Mouse (Mus musculus) myocyte (in vitro differentiated cells): ENCODE results near the gene Nisch. TPM values are rescaled to one million over a fixed set of nuclear protein-coding genes. Genes with fewer than 3 reads are reported as not detected.
A peak's percentile ranks its signal among the peaks of the same experiment; 100 is the strongest.

ENCODE experiments used
- H3K27me3 ChIP-seq: one replicate; pipeline ENCODE4 v1.6.1; 2011; ENCODE audit not compliant: control insufficient read depth, insufficient read depth, insufficient read length
- H3K36me3 ChIP-seq: one replicate; pipeline ENCODE4 v1.6.1; 2011; ENCODE audit not compliant: control insufficient read depth, insufficient read depth
- H3K4me2 ChIP-seq: one replicate; pipeline ENCODE4 v1.6.1; 2011; ENCODE audit warnings: low read depth, control low read depth
- H3K4me3 ChIP-seq: one replicate; pipeline ENCODE4 v1.5.1; 2011; ENCODE audit warnings: mild to moderate bottlenecking, control low read depth, moderate library complexity
- H3K79me2 ChIP-seq: one replicate; pipeline ENCODE4 v1.6.1; 2011; ENCODE audit not compliant: control insufficient read depth, insufficient read depth
- H3ac ChIP-seq: one replicate; pipeline ENCODE4 v1.6.1; 2011; ENCODE audit not compliant: control insufficient read depth, insufficient read length
- CEBPB ChIP-seq: IDR thresholded peaks from 2 replicates; pipeline ENCODE4 v1.6.1; 2011; ENCODE audit warnings: mild to moderate bottlenecking, moderate library complexity; ENCODE audit not compliant: poor library complexity, insufficient read depth, severe bottlenecking
- E2F4 ChIP-seq: IDR thresholded peaks from one replicate; pipeline ENCODE4 v1.6.1; 2011; ENCODE audit warnings: mild to moderate bottlenecking, control low read depth, moderate library complexity; ENCODE audit not compliant: insufficient read depth
- MAX ChIP-seq: IDR thresholded peaks from one replicate; pipeline ENCODE4 v1.6.1; 2011; ENCODE audit warnings: low read depth, mild to moderate bottlenecking, control low read depth
- MYOD1 ChIP-seq, 3 experiments: IDR thresholded peaks; one replicate each; pipeline ENCODE4 v1.6.1; 2011; ENCODE audit warnings: control low read depth in 2 of 3, low read depth in 2 of 3, mild to moderate bottlenecking in 2 of 3, moderate library complexity in 1 of 3; ENCODE audit not compliant: insufficient read length in 2 of 3, control insufficient read depth in 1 of 3
- MYOG ChIP-seq, 3 experiments: IDR thresholded peaks; one replicate each; pipeline ENCODE4 v1.6.1; 2011; ENCODE audit warnings: control low read depth in 2 of 3, low read depth in 2 of 3, mild to moderate bottlenecking in 2 of 3; ENCODE audit not compliant: insufficient read length in 2 of 3, control insufficient read depth in 1 of 3, insufficient read depth in 1 of 3
- POLR2A ChIP-seq: IDR thresholded peaks from one replicate; pipeline ENCODE4 v1.6.1; 2011; ENCODE audit warnings: low read depth, mild to moderate bottlenecking, control low read depth, moderate library complexity; ENCODE audit not compliant: insufficient read length
- POLR2AphosphoS2 ChIP-seq: IDR thresholded peaks from one replicate; pipeline ENCODE4 v1.6.1; 2011; ENCODE audit warnings: low read depth, control low read depth; ENCODE audit not compliant: insufficient read length
- REST ChIP-seq: IDR thresholded peaks from one replicate; pipeline ENCODE4 v1.6.1; 2011; ENCODE audit warnings: mild to moderate bottlenecking, control low read depth, moderate library complexity; ENCODE audit not compliant: insufficient read depth, insufficient read length
- SRF ChIP-seq: IDR thresholded peaks from one replicate; pipeline ENCODE4 v1.6.1; 2011; ENCODE audit warnings: low read depth; ENCODE audit not compliant: control insufficient read depth, insufficient read length
- TCF12 ChIP-seq: IDR thresholded peaks from one replicate; pipeline ENCODE4 v1.6.1; 2011; ENCODE audit warnings: mild to moderate bottlenecking, control low read depth; ENCODE audit not compliant: poor library complexity, insufficient read depth, severe bottlenecking
- TCF3 ChIP-seq: IDR thresholded peaks from one replicate; pipeline ENCODE4 v1.6.1; 2011; ENCODE audit warnings: low read depth, control low read depth; ENCODE audit not compliant: insufficient read length
- USF1 ChIP-seq: IDR thresholded peaks from one replicate; pipeline ENCODE4 v1.6.1; 2011; ENCODE audit warnings: low read depth, mild to moderate bottlenecking, control low read depth, moderate library complexity
- polyA plus RNA-seq: library from polyadenylated mRNA; unstranded; fragments of >200 nt; fragmentation: generic; extraction: Trizol; gene quantifications from one replicate; pipeline ENCODE4 v1.2.1, GENCODE M21; 2012; ENCODE audit warnings: missing spikeins

The Nisch gene
- polyA plus RNA-seq, 1 experiment = 266 TPM

- Histone ChIP-seq H3ac (no peak overlapping the region), H3K79me2 (no peaks in the 10 kb centered on the region), H3K4me3 (no peak overlapping the region), H3K36me3 (peaks cover 14% of the 10 kb centered on the region), H3K27me3 (no peaks in the 10 kb centered on the region), H3K4me2 (no peak overlapping the region)
- TF ChIP-seq MYOD1 (IDR thresholded peaks at IDR 0.05; ENCODE audit: control insufficient read depth in 1 of 3, insufficient read length in 2 of 3, low read depth in 2 of 3) = peak in 2 of 3 experiments; percentile 28
- peak in 2 of 3 experiments; percentile 8 to 33 for TF ChIP-seq MYOG (IDR thresholded peaks at IDR 0.05; ENCODE audit: control insufficient read depth in 1 of 3, insufficient read depth in 1 of 3, insufficient read length in 2 of 3, low read depth in 2 of 3)
- TF ChIP-seq USF1 = no peak
Observed at GRCm38 (mm10) chr14:31166827-31167226, 49.9 kb downstream of the Nisch start.

GRCm38 (mm10) chr14:31165991-31166630 is 50.6 kb downstream of the Nisch start:
- H3K4me2 ChIP-seq = peak overlapping the region; percentile 10

DNA sequence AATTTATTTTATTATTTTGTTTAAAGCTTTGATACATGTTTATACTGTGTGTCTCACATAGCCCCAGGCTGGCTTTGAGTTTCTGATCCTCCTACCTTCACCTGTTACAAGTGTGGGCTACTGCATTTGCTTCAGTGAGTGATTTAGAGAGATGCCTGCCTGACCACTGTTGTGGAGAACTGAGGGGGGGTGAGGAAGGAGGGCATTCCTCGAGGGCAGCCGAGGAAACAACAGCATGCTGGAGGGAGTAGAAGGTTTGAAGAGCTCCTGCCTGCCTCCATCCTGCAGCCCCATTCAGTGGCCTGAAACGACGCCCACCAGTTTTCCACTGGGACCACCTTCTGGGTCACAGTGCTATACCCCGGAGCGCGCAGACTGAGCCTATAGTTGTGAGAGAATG is 51.3 kb downstream of the Nisch start:
- Histone ChIP-seq H3K27me3 (no peaks in the 10 kb centered on the region), H3K4me2 (no peak overlapping the region), H3K4me3 (no peak overlapping the region), H3K36me3 (peaks cover 4% of the 10 kb centered on the region), H3K79me2 (no peaks in the 10 kb centered on the region), H3ac (no peak overlapping the region)
- TF ChIP-seq POLR2AphosphoS2 (no peak), TCF3 (no peak), TCF12 (no peak), USF1 (no peak), REST (no peak), E2F4 (no peak), CEBPB (no peak), SRF (no peak), MYOD1 (IDR thresholded peaks at IDR 0.05; ENCODE audit: control insufficient read depth in 1 of 3, insufficient read length in 2 of 3, low read depth in 2 of 3) (no peak), MYOG (IDR thresholded peaks at IDR 0.05; ENCODE audit: control insufficient read depth in 1 of 3, insufficient read depth in 1 of 3, insufficient read length in 2 of 3, low read depth in 2 of 3) (no peak), POLR2A (no peak), MAX (no peak)

More at GRCm38 (mm10) chr14:31165991-31166630, 50.6 kb downstream of the Nisch start:
- no peak overlapping the region for H3K4me3 ChIP-seq
- no peaks in the 10 kb centered on the region for H3K79me2 ChIP-seq
- peaks cover 11% of the 10 kb centered on the region for H3K36me3 ChIP-seq
- no peak overlapping the region for H3ac ChIP-seq
- TF ChIP-seq E2F4 (no peak), SRF (no peak), MYOG (IDR thresholded peaks at IDR 0.05; ENCODE audit: control insufficient read depth in 1 of 3, insufficient read depth in 1 of 3, insufficient read length in 2 of 3, low read depth in 2 of 3) (no peak), USF1 (no peak), POLR2AphosphoS2 (no peak), POLR2A (no peak), TCF12 (no peak), TCF3 (no peak)
- H3K27me3 ChIP-seq = no peaks in the 10 kb centered on the region

DNA sequence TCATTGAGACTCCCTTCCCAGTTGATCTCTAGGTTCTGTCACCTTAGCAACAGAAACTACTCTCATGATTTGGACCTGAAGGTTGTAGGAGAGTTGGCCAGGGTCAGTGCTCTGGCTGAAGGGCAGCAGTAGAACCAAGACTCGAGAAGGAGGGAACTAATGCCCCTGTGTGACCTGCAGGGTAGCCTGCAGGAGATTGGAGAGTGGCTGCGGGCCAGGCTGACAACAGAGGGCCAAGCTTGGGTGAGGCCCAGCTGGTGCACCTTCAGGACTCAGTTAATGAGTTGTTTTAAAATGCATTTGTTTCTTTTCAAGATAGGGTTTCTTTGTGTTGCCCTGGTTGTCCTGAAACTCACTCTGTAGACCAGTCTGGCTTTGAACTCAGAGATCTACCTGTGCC is 51.7 kb downstream of the Nisch start:
- no peaks in the 10 kb centered on the region for H3K79me2 ChIP-seq
- no peaks in the 10 kb centered on the region for H3K27me3 ChIP-seq
- no peak for TF ChIP-seq POLR2A
- TF ChIP-seq REST = no peak
- no peak for TF ChIP-seq E2F4
- TF ChIP-seq MYOG (IDR thresholded peaks at IDR 0.05; ENCODE audit: control insufficient read depth in 1 of 3, insufficient read depth in 1 of 3, insufficient read length in 2 of 3, low read depth in 2 of 3) = no peak
- no peak for TF ChIP-seq TCF3
- no peak overlapping the region for H3K4me2 ChIP-seq
- H3ac ChIP-seq = no peak overlapping the region
- H3K4me3 ChIP-seq = no peak overlapping the region
- H3K36me3 ChIP-seq = peaks cover 1% of the 10 kb centered on the region

GRCm38 (mm10) chr14:31164067-31164466 is 52.7 kb downstream of the Nisch start:
- no peaks in the 10 kb centered on the region for H3K79me2 ChIP-seq
- no peak for TF ChIP-seq POLR2A
- no peaks in the 10 kb centered on the region for H3K36me3 ChIP-seq
- H3K4me2 ChIP-seq = no peak overlapping the region
- no peak overlapping the region for H3K4me3 ChIP-seq
- H3ac ChIP-seq = no peak overlapping the region
- no peaks in the 10 kb centered on the region for H3K27me3 ChIP-seq

GRCm38 (mm10) chr14:31161638-31162037 is 55.1 kb downstream of the Nisch start:
- Histone ChIP-seq H3K36me3 (no peaks in the 10 kb centered on the region), H3K27me3 (peaks cover 5% of the 10 kb centered on the region), H3ac (no peak overlapping the region), H3K4me2 (no peak overlapping the region), H3K79me2 (no peaks in the 10 kb centered on the region), H3K4me3 (no peak overlapping the region)
- TF ChIP-seq POLR2A (no peak), TCF12 (no peak), POLR2AphosphoS2 (no peak), CEBPB (no peak), REST (no peak), USF1 (no peak), MYOG (IDR thresholded peaks at IDR 0.05; ENCODE audit: control insufficient read depth in 1 of 3, insufficient read depth in 1 of 3, insufficient read length in 2 of 3, low read depth in 2 of 3) (no peak), TCF3 (no peak)
